Mouse (Mus musculus) lung, postnatal 10 days (tissue): ENCODE measurements around the gene Zfand6.
A peak's percentile ranks its signal among the peaks of the same experiment; 100 is the strongest.

Experiments used
- DNase-seq: peaks from one replicate; pipeline ENCODE4 v3.0.0; 2021

The Zfand6 gene

DNA sequence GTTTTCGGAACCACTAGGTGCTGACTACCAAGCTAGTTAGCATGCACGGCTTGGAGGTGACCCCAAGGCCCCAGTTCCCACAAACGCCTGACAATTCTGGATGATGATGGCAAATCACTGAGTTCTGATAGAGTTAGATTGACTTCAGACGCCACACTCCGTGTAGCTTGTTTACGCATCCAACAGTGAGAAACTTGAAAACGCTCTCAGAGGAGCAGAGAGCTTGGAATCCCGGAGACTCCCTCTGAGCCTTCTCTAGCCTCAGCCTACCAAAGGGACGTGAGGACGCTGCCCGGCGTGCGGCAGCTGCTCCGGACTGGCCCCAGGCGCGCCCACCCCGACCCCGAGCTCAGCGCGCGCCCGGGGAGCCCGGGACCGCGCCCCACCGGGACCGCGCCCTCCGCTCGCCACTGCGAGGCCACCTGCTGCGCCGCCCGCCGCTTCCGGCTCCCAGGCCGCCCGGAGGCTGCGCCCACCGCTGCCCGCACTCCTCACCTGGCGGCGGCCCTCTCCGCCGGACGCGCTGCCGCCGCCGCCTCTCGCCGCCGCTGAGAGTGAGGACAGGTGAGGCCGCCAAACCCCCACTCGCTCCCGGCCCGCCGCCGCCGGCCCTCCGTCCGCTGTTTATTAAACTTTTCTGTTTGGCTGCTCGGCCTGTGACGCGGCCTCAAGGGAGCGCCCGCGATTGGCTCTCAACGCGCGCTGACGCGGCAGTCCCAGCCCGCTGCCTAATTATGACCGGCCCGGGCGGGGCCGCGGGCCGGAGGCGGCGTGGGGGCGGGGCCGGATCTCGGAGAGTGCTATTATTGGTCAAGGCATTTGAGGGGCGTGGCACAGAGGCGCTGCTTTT is at the start of gene Zfand6:
Zfand6 (minus strand) TSS at position 709 of the 850 bp plus-strand sequence.
- DNase-seq = peak; percentile 99

DNA sequence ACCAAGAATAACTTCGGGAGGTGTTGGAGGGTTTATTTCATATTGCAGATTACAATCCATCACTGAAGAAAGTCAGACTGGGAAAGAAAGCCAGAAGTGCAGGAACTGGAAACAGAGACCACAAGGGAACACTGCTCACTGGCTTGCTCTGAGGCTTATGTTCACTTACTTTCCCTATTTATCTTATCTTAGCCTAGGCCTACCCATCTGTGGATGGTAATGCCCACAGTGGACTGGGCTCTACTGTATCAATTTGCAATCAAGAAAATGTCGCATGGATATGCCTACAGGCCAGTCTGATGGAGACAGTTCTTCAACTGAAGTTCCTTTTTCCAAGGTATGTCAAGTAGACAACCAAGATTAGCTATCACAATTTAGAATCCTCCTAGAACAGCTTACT is 47.0 kb upstream of the Zfand6 start:
- DNase-seq = no peak

DNA sequence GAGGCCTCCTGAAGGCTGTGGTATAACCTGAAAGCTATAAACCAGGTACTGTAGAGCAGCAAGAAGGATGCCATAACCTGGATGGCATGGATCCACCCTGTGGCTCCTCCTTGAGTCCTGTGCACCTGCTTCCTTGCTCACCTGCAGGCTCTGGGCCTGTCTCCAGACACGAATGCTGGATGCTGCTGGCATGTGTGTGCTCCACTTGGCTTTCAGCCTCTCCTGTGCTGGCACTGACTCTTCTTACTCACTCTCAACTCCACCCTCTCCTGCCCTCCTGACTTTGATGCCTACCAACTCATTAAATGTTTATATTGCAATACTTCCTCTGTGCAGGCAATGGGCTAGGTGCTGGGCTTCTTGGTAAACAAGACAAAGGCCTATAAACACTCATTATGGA is 43.3 kb upstream of the Zfand6 start:
- no peak for DNase-seq

DNA sequence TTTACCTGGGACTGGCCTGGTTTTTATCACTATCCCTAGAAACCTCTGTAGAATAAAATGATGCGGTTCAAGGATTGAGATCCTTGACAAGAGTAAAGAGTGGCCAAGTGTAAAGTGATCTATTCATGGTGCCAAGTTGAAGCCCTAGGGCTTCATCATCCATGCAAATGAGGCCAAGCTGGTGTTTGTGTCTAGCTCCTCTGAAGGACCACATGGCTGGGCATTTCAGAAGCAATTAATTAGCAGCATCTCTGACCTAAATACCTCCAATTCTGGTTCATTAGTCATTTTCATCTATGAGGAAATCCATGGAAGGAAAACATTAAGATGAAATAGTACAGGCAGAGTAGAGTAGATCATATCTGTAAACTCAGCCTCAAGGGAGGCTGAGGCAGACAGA is 42.3 kb upstream of the Zfand6 start:
- DNase-seq = no peak

DNA sequence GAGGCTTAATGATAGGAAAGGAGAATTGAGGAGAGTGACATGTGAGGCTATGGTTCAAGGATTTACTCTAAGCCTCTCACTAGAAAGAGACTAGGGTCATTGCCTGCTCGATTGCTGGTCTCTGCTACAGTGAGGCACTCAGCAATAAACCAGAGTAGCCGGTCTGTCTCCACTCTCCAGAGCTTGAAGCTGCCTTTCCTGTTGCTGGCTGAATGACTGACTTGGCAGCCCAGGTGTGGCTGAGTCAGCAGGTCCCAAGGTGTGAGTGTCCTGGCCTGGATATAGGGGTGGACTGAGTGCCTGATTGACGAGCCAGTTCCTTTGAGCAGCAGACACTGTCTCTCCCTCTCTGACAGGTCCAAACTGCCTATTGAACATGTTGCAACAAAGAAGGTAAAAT is 41.3 kb upstream of the Zfand6 start:
- DNase-seq = peak; percentile 13

DNA sequence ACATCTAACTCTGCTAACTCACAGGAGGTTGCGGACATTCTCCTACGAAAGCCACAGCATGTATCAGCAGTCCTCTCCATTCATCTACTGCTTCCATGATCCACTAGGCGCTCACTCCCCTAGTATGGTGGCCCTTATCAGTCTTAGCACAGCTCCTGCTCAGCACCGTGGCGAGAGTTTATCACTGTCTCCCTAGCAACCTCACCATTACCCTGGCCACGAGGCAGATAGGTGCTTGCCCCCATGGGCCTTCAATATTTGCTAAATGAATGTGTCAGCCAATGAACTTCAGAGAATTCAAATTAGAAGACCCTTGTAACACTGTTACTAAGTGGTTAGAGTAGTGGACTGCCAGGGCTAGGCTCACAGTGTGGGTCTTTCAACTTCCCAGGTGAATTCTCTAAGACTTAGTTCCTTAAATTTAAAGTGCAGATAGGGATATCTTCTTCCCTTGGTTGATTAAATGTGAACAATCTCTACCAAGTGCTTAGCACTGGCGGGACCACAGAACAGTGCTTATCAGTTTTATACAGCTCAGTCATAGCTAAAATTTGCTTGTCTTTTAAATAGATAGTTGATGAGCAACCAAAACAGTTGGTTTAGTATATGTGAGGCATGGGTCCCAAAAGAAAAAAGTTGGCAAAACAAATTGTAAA is 33.2 kb upstream of the Zfand6 start:
- no peak for DNase-seq

DNA sequence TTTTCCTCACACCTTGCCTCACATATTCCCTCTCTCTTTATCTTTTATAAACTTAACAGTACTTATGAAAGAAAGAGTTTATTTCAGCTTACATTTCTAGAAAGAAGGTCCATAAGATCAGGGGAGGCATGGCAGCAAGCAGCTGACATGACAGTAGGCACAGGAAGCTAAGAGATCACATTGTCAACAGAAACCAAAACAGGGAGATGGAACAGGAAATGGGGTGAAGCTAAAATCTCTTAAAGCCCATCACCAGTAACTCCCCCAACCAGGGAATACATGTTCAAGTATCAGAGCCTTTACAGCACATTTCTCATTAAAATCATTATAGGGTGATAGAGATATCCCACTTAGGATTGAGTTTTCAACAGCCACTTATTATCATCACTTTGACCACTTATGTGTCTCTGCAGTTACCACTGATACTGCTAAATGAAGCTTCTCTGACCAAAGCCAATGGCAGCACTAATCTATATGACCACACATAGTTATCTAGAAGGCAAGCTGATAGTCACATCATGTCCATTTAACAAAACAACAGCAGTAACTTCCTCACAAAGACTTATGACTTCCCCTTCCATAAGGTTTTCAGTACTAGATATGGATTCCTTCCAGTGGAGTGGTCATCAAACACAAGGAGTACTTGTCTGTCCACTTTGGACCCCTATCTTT is 20.7 kb upstream of the Zfand6 start:
- no peak for DNase-seq

DNA sequence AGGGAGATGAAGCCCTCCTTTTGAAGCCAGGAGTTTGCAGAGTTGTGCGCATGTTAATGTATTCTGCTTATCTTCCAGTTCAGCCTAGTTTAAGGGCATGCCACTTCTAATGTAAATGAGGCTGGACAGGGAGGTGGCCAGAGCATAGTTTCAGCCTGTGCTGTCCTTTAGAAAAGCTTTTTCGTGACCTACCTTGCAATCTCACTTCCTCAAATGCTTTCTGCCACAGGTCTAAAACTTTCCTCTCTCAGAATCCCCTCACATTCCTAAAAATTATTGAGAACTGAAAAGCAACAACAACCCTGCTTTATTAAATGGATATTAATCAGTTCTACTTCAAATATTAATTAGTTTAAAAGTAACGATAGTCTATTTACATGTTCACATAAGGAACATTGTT is 17.1 kb upstream of the Zfand6 start:
- DNase-seq = no peak

DNA sequence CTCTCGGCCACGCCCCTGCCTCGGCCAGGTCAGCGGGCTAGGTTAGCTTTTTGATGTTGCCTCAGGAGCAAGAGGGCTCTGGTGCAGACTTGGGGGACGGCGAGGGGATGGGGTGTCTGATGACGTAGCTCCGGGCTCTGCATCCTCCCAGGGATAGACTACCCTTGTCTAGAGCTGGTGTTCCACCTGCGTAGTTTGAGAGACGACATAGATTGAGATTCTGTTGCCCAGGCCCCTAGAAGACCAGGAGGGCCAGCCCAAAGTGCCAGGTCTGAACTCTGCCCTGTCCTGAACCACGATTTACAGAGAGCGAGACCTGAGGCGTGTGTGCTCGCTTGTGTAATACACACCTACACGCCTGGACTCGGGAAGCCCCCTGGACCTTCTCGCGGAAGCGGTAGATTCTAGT is 346 bp upstream of the Zfand6 start:
- no peak for DNase-seq

DNA sequence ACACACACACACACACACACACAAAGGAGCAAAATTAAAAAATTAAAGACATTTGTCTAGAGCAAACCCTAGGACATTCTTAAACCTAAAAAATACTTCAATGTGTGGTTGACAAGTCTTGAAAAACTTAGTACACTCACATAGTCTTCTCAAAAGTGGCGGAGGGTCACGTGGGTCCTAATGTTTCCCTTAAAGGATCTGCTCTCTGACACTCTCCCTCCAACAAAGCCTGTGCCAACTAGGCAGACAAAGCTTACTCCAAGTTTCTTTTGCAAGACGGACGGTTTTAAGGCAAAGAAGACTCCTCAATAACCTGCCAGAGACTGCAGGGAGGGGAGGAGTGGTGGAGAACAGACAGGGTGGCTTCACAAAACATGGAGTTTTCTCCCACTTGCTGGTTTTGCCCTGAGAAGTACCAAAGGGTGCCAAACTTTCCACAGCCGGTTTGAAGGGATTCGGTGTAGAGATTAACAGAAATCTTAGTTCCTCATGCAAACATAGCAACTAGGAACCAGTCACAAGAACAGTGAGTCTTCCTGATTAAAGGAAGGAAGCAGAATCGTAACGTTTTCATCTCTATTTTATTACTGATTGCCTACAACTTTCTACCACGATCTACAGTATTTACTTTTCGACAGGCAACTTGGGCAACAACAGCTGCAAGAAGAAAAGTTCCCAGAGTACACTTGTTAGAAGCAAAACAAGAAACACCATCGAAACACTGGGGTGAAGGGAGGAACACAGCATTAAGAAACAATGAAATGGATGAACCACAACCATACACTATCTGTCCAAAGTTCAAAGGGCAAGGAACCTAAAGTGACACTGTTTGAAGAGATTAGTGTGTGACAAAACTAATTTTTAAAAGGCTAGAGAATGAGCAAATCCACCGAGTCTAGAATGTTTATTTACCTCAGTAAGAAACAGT is 1.8 kb downstream of the Zfand6 start:
- DNase-seq = peak; percentile 9

DNA sequence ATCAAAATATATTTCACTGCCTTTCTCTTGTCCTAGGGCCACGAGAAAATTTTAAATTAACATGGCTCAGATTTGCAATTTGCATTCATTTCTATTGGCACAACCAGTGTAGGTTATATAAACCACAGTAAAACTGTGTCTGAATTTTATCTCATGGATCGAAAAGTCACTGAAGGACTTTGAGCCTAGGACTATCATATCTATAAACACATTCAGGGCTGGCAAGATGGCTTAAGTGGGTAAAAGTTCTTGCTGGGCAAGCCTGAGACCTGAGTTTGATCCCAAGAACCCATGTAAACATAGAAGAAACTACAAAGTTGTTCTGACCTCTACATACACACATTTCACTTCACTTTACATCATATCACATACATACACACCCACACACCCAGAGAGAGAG is 3.4 kb downstream of the Zfand6 start:
- no peak for DNase-seq

DNA sequence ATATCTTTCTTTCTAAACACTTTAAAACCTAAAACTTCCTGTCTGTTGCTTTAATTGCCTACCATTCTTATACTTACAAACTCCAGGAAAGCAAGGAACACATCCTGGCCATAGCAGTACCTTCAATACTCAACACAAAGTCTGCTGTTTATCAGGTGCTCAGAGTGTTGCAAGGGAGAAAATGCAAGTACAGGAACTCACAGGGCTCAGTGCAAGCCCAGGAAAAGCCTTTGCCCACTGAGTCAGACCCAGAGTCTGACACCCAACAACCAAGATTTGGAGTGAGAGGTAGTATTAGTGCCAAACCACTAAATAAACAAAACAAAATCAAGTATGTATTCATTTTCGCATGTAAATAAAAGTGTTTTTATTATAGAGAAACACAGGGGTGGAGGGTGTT is 5.1 kb downstream of the Zfand6 start:
- no peak for DNase-seq

DNA sequence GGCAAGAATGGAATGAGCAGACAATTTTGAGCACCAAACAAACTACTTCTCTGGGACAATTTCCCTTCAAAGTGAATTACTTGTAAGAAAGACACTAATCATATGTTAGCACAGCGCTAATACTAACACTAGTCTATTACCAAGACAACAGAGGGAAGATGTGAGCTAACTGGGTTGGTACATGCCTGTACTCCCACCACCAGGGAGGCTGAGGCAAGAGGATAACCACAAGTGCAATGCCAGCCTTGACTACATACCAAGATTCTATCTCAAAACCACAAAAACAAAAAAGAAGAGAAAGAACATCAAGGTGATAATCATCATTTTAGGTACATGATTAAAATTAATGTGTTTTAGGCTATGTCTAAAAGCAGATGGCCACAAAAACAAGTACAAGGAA is 8.2 kb downstream of the Zfand6 start:
- DNase-seq = no peak

DNA sequence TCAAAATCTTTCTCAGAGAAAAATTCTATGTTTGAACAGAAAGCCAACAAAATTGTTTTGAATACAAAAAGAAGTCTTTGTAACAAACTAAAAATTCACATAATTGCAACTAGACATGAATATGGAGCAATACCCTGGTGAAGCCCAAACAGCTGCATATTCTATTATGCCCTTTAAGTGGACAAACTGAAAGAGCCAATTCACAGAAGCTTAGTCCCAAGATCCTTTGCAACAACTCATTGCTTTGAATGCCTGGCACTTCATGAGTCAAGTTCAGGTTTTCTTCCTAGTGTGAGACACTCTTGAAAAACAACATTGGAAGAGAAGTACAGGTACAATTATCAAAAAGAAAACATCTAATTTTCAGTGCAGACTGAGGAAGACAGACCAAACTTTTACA is 8.8 kb downstream of the Zfand6 start:
- DNase-seq = no peak

DNA sequence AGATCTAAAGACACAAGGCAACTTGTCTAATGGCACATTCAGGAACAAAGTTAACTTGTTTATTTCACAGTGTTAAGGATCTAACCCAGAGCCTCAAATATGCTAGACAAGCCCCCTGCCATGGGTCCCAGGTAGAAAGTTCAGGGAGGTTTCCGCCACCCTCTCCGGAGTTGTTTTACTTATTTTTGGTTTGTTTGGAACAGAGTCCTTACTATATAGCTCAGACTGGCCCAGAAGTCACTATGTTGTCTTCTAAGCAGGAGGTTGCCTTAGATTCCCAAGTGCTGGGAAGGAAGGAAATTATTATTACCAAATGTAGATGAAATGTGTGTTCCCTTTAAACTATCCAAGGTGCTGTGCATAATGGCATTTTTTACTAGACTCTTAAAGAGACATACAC is 9.7 kb downstream of the Zfand6 start:
- DNase-seq = no peak

DNA sequence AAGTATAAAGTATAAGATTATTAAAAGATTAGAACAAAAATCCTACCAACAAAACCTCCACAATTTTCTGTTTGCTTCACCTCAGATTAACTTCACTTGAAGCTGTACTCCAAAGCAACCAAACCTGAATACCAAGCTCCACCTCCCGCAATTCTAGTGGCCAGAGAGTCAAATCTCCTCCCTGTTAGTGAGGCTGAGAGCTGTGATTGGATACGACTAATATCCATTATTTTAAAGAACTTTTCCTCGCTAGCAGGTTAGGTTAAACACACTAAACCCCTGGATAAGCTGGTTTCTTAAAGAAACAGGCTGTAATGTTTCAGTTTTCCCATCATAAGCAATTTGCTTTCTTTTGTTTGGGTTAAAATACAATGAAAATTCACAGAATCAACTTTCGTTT is 10.5 kb downstream of the Zfand6 start:
- DNase-seq = peak; percentile 89

DNA sequence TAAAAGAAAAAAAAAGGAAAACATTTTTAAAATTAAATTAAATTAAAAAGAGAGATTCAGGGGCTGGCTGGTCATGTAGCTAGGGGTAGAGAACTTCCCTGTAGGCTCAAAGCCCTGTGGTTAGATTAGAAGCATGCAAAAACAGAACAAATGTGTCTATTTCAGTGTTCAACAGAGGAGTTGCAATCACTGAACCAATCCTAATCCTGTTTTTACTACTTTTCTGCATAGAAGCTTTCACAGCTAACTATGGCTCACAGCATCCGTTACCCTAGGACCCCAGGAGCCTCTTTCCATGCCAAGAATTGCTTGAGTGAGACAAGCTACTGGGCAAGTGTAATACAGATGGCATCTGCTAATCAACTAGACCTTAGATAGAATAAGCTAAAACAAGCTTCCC is 16.7 kb downstream of the Zfand6 start:
- no peak for DNase-seq

DNA sequence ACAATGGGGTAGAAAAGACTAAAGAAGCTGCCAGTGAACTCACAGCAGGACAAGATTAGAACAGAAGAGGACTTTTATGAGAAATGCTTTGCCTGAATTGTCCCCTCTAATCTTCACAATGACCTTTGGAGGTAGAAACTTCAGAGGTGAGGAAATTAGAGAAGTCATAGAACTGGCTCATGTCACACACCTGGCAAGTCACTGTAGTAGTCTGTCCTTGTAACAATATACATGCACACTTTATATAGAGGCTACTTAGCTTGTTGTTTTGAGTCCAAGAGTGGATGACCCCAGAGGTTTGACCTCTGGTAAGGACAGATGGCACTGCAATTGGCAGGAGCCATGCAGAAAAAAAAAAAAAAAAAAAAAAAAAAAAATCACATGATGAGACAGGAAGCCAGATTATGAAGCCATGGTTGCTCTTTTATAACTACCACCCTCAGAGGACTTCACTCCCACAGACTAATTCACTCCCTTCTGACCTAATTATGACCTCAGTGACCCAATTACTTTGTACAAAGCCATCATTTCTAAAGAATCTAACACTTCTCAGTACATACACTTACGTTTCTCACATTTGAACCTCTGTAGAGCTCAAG is 20.1 kb downstream of the Zfand6 start:
- DNase-seq = no peak

DNA sequence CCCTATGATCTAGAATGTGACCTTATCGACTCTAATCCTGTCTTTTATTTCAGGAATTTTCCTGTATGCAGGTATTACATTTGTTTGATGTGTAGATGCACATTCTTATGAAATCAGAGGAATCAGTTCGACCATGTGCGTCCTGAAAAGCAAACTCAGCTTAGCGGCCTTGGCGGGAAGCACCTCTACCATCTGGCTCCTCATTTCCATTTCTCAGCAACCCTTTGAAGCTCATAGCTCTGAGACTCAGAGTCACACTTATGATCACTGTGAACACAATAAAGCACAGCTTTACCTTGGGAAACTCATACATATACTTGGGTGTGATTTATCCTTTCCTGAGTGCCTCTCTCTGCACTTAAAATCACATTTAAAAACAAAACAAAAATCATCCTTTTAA is 21.8 kb downstream of the Zfand6 start:
- no peak for DNase-seq

DNA sequence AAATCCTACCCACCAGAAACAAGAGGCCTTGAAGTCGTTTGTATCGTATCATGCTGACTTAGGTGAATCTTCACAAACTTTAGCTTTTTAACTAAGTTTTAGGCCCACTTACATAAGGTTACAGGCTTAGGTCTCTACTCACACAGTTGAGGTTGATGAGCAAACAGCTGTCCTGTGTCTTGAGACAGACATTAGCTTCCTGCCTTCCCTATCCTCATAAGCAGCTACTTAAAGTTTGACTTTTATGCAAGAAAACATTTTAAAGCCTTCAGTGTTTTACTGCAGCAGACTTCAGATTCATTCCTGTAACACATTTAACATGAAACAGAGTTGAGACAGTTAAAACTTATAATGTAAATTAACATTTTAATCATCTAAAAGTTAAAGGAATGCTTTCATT is 37.0 kb downstream of the Zfand6 start:
- DNase-seq = peak; percentile 8

DNA sequence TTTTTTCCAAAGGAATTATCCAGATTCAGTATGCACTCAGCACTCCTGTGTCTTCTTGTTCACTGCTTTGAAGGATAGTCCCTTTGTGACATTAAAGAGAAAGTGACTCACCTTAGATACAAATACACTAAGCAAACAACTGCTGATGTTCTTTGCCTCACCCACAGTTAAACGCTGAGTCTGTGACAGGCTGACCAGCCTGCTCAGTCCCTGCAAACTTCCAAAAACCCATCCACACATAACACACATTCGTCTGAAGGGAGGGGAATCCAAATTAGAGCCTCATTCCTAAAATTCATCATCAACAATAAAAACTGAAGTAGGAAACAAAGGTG is 37.8 kb downstream of the Zfand6 start:
- no peak for DNase-seq

DNA sequence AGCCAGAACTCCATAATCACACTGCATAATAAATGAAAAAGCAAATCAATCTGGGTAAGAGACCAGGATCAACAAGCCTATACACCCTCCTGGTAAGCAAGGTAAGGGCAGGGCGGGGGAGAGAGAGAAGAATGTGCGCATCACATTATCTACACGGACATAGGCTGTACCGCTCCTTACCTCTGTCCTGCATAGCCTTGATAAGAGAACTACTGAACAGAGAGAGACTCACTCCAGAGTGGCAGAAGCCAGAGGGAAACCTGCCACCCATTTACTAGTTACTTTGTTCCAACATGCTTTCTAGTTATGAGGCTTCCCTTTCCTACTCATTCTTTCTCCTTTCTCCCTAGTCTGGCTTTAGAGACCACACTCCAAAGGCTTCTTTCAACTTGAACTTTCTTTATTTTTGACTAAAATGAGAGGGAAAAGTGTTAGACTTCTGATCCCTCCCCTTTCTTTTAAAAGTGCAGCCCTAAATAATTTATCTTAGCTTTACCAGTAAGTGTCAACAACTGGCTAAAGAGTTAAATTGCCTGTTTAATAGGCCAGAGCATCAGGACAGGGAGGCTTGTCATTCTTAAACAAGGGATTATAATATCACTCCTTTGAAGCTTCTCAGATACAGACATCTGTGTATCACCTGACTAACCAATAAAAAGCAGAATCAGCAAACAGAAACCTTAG is 38.3 kb downstream of the Zfand6 start:
- DNase-seq = no peak
